Mouse (Mus musculus) thymus, postnatal 4 days (tissue): ENCODE results near the gene Plin4.
"Not testable (repeated sequence)": the region's sequence is repeated elsewhere in the genome, so short reads cannot be mapped to it uniquely, and the experiment has no call there.

Source experiments
- DNase-seq: peaks from one replicate; pipeline ENCODE4 v3.0.0; 2021

The Plin4 gene

DNA sequence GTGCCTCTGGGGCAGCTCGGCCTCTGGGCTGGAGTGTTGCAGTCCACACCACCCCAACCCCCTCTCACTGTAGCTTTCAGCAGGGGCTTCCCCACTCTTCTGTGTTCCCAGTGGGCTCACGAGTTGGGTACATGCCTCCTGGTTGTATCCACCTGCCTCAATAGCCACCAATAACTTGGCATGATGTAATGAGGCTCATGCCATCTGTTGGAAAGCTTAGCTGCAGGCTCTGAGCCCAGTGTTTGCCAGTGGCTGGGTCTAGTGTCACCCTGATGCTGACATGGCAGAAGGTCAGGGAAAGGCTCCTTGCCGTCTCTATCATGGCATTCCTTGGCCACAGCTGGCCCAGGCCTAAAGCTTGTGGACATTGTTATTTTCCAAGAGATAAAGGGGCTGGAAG lies 8.8 kb downstream of the Plin4 start:
- DNase-seq = no peak

DNA sequence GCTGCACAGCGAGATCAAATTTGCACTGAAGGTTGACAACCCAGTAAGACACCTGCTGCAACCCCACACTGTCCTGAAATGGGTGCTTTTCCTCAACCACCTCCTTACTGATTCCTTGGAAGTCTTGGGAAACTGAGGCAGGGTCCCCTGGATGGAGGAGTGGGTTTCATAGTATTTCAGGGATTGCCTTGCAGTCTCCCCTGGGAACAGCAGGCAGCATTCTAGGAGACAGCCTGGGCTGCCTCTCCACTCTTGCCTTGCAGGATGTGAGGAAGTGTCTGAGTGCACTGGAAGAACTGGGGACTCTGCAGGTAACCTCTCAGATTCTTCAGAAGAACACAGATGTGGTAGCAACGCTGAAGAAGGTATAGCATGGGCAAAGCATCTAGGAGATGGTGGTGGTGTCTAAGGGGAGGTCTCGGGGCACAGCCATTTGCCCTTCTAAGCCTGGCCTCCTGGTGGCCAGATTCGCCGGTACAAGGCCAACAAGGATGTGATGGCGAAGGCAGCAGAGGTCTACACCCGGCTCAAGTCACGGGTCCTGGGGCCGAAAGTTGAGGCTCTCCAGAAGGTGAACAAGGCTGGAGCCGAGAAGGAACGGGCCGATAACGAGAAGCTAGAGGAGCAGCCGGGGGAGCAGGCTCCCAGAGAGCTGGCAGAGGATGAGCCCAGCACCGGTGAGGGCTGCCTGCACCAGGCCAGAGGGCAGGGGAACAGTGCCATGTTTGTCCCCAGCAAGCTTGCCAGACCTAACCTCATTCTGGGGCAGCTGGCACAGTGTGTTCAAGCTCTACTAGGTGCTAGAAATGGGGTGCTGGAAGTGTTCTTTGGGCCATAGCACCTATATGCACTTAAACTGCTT lies 10.7 kb downstream of the Plin4 start:
- peak; percentile 42 for DNase-seq

- no peak for DNase-seq
Observed at GRCm38 (mm10) chr17:56098180-56098579, 11.4 kb downstream of the Plin4 start.

GRCm38 (mm10) chr17:56096883-56097282 lies 12.7 kb downstream of the Plin4 start:
- DNase-seq = no peak

DNA sequence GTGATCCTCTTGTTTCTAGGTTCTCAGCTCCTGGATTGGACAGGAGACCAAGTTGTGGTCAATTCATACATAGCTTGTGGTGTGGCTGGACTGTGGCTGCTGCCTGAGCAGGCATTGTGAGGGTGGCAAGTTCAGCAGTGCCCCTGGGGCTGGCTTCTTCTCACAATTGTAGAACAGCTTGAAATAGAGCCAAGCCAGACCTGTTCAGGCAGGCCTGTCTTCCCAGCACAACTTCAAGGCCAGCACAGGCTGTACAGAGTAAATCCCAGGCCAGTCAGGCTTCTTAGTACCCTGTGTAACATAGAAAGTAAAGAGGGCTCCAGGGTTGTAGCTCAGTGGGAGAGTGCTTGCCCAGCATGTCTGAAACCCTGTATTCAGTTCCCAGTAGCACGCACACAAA lies 16.8 kb downstream of the Plin4 start:
- no peak for DNase-seq

DNA sequence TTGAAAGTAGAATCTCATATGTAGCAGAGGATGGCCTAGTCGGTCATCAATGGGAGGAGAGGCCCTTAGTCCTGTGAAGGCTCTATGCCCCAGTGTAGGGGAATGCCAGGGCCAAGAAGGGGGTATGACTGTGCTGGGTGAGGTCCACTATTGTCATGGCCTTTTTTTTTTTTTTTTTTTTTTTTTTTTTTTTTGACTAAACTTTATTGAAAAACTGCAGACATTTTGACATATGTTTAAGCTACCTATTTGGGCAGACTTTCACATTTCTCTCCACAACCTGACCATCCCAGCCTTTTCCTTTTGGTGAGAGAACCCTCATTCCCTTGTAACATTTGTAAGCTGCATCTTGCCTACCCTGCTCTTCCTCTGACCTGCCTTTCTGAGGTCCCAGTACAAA lies 17.3 kb downstream of the Plin4 start:
- no peak for DNase-seq

DNA sequence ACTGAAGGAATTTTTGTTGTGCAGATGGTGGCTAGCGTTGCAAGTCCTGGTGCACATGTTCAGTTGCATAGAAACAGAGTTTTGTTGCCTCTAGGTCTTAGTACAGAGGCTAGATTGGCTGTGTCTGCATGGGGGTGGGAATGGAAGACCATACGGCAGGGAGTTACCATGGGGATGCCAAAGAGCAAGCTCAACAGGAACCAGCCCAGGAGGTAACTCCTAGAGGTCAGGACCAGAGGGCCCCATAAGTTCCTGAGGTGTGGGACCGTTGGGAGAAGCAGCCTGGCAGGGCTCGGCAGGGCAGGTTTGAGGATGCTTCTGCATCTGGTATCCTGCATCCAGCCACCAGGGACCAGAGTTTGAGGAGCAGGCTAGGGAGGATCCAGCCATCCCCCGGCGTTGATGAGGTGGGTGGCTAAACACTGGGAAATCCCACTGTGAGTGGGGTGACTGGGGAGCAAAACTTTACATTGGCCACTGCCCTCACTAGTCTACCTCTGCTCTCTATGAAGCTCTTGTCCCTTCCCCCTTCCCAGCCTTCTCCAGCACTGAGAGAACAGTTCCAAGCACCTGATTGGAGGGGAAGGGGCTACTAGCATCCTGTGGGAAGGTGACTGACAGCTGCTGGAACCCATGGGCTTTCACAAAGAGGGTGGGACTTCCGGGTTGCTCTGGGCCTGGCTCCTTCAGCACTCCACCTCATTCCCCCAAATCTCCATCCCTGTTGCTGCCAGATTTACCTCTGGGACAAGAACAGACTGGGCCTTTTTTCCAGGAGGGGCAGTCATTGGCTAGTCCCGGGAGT lies 28.6 kb downstream of the Plin4 start:
- DNase-seq = peak; percentile 34

- no peak for DNase-seq
Observed at GRCm38 (mm10) chr17:56079921-56080320, 29.7 kb downstream of the Plin4 start.

DNA sequence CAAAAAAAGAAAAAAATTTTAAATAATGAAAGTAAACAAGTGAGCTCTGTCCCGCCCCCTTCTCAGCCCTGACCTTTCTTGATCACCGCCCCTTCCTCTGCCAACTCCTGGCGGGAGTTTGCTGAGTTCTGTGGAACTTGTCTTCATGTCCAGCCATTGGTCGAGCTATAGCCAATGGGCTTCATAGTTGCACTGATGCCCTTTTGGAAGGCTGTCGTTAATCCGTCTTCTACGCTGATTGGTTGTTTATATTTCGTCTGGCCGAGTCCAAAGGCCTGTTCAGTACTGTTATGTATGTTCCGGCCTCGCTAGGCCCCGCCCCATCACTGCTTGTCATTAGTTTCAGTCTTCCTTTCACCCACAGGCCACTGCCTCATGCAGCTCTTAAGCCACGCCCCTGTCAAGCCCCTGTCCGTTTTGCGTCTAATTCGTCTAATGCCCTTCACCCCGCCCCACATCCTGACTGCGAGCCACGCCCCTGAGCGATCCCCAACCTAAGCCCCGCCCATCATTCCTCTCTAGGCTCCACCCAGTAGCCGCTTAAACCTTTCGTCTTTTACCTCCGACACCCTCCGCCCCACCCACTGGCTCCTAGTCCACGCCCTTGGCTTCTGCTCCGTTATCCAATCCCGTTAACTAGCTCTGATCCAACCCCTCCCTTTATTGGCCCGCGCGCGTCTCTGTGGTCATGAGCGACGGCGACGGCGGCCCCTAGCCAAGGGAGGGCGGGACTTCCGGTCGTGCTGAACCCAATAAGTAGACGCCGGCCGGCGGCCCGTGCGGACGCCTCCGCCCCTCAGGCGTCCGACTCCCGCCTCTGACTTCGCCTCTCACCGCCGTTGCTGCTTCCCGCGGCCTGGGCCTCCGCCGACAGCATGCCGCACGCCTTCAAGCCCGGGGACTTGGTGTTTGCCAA lies 30.5 kb downstream of the Plin4 start, which contains the start of gene Hdgfl2:
Hdgfl2 (plus strand) TSS at position 755 of the 916 bp plus-strand sequence.
- peak; percentile 99 for DNase-seq

DNA sequence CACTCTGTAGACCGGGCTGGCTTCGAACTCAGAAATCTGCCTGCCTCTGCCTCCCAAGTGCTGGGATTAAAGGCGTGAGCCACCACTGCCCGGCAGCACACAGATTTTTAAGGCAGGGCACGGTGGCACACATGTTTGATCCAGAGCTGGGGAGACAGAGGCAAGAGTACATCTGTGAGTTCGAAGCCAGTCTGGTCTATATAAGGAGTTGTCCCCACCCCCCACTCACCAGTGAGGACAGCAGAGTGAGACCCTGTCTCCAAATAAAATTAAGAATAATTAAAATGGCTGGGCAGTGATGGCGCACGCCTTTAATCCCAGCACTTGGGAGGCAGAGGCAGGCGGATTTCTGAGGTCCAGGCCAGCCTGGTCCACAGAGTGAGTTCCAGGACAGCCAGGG lies 31.2 kb downstream of the Plin4 start:
- peak; percentile 27 for DNase-seq

DNA sequence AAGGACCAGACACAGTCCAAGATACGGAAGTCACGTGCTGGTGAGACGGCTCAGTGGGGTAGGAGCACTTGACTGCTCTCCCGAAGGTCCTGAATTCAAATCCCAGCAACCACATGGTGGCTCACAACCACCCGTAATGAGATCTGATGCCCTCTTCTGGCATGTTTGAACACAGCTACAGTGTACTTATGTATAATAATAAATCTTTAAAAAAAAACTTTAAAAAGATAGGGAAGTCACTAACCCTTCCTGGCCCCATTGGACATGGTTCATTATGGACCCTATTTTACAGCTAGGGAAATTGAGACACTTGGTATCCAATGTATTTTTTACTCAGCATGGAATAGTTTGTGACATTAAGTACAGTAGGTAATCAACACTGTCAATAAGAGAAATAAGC lies 32.1 kb downstream of the Plin4 start:
- DNase-seq = no peak

GRCm38 (mm10) chr17:56074827-56075208 lies 34.8 kb downstream of the Plin4 start, which contains the start of gene Ubxn6:
Gene Ubxn6 (minus strand): TSS chr17:56075028.
- peak; percentile 98 for DNase-seq

GRCm38 (mm10) chr17:56074097-56074826 lies 35.3 kb downstream of the Plin4 start:
- peak; percentile 90 for DNase-seq

- DNase-seq = no peak
Observed at GRCm38 (mm10) chr17:56072243-56072642, 37.4 kb downstream of the Plin4 start.

GRCm38 (mm10) chr17:56071126-56071525 lies 38.5 kb downstream of the Plin4 start:
- no peak for DNase-seq

- no peak for DNase-seq
Observed at GRCm38 (mm10) chr17:56069066-56069465, 40.5 kb downstream of the Plin4 start.

DNA sequence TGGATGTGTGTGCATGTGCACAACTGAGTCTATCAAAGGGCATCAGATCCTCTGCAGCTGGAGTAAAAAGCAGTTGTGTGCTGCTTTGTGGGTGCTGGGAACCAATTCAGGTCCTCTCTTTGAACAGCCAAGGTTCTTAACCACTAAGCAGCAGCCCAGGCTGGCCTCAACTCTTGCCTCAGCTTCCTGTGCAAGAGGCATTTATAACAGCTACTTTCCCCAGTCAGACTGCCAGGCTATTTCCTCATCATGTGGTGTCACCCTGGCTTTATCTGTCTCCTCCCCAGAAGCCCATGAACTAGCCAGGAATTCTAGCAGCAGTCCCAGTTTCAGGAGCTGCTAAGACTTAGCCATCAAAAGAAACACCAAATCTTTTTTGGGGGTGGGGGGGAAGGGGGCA lies 43.2 kb downstream of the Plin4 start:
- DNase-seq = no peak

- not testable (repeated sequence) for DNase-seq
Observed at GRCm38 (mm10) chr17:56065715-56066114, 43.9 kb downstream of the Plin4 start.

DNA sequence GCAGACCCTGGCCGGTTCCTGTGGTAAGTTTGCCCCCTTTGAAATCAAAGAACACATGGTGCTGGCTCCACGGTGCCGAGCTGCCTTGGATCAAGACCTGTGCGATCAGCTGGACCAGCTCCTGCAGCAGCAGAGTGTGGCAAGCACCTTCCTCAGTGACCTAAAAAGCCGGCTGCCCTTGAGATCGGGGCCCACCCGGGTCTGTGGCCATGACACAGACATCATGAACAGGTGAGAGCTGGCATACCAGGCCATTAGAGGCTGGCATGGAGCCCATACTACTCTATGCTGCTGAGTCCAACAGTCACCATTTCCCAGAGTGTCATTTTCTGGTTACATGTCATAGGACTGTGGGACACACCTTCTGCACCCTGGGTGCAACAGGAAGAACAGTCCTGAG lies 47.5 kb downstream of the Plin4 start:
- no peak for DNase-seq

- DNase-seq = no peak
Observed at GRCm38 (mm10) chr17:56057381-56058120, 52.1 kb downstream of the Plin4 start.

DNA sequence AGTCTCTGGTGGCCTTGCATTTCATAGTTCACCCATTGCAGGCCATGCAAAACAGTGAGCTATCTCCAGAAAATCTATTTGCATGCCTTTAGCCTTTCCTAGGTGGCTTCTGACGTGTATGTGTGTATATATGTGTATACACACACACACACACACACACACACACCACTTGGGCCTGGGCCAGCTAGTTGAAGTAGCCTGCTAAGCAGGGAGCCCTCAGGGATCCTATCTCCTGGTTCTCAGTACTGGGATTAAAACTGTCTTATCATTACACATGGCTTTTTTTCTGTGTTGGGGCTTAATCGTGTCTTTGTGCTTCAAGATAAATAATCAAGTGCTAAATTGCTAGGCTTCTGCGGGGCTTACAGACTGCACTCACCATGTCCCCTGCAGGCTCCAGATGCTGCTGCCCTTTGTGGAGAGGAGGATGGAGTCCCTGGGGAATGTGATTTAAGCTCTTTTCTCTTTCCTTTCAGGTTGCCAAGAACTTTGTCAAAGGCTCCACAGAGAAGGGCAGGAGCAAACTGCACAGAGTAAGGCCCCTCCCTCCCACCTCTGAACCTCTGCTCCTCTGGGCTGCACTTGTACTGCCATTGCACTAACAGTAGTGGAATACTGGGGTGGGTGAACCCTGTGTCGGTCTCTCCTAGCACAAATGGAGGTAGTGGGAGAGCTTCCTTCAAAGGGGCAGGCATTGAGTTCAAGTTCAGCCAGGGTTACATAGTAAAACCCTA lies 53.5 kb downstream of the Plin4 start:
- DNase-seq = no peak
